Mouse (Mus musculus): ENCODE data around the gene Wdr46.
"Not testable (repeated sequence)": the region's sequence is repeated elsewhere in the genome, so short reads cannot be mapped to it uniquely, and the experiment has no call there.

Gene Wdr46

GRCm38 (mm10) chr17:33980181-33981035 is 39.9 kb downstream of the Wdr46 start:
- no peak for DNase-seq (ENCODE audit: low read depth)

DNA sequence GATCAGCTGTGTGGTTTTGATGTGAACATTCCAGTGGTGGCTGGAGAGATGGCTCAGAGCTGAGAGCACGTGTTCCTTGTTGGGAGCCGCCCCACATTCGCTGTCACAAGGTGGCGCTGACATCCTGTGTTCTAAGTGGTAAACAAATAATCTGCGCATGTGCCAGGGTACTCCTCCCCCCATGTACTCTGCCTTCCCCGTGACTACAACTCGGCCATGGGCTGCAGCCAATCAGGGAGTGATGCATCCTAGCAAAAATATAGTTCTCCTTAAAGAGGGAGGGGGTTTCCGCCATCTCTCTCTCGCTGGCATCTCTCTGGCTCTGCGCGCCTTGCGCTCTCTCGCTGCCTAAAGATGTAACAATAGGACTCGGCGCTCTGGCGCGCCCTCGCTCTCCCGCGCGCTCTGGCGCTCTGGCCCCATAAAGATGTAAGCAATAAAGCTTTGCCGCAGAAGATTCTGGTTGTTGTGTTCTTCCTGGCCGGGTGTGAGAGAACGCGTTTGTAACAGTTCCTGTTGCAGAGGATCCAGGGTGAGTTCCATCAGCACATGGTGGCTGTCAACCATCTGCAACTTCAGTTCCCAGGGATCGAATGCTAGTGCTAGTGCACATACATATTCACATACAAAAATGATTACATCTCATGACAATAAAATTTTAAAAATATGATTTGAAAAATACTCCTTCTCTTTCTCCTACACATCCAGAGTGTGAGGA is 40.9 kb downstream of the Wdr46 start:
- peak; percentile 96 for DNase-seq (ENCODE audit: low read depth)

- not testable (repeated sequence) for DNase-seq (ENCODE audit: low read depth)
Observed at GRCm38 (mm10) chr17:33982136-33982535, 41.7 kb downstream of the Wdr46 start.

DNA sequence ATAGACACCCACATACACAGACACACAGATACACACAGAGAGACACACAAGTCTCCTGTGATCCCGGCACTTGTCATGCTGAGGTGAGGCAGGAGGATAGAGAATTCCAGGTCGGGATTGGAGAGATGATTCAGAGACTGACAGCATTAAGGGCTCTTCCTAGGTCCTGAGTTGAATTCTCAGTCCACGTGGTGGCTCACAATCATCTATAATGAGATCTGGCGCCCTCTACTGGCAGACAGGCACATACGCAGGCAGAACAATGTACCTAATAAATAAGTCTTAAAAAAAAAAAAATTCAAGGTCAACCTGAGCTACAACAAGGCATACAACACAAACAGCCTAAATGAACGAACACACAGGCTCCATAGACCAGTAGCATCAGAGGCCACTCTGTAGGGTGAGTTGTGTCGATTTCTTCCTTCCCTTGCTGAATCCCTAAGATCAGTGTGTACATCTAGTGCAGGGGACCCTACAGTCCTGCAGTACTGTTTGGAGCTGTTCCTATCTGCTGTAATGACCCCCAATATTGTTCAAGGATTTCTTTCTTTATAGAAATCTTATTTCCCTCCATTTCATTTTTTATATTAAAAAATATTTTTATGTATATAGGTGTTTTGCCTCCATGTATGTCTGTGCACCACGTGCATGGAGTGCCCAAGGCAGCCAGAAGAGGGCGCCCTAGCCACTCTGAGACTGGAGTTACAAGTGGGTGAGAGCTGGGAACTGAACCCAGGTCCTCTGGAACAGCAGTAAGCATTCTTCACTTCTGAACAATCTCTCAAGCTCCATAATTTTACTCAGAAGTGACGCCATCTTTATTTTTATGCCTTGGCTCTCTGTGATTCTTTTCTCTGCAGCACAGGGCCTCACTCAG is 51.6 kb downstream of the Wdr46 start:
- DNase-seq (ENCODE audit: low read depth): no peak

DNA sequence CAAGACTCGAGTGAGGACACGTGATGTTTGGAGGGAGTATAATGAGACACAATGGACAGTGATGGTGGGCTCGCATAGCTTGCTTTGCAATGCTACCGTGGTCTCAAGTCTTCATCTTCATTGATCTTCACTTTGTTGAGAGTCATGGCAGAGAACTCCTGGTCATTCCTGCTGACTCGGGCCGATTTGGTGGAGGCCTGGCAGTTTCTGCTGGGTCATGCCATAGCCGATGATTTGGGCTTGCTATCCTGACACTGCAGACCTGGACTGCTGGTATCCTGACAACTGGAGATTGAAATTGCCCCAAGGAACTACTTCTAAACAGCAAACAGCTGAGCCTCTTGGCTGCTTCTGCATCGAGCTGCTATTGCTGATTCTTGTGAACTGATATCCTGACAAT is 54.5 kb downstream of the Wdr46 start:
- DNase-seq (ENCODE audit: low read depth): no peak

GRCm38 (mm10) chr17:33995651-33996050 is 55.2 kb downstream of the Wdr46 start:
- no peak for DNase-seq (ENCODE audit: low read depth)

DNA sequence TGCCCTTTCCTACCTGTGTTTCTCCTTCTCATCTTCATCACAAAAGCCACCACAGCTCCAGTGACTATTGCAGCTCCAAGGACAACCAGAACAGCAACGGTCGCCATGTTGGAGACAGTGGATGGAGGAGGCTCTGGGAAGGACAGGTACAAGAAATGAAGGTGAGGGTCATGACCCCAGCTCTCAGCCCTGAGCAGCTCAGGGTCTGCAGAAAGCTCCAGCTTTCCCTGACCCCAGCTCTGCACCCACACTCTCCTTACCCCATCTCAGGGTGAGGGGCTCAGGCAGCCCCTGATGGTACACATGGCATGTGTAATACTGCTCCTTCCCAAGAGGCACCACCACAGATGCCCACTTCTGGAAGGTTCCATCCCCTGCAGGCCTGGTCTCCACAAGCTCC is 56.6 kb downstream of the Wdr46 start:
- DNase-seq (ENCODE audit: low read depth): not testable (repeated sequence)

DNA sequence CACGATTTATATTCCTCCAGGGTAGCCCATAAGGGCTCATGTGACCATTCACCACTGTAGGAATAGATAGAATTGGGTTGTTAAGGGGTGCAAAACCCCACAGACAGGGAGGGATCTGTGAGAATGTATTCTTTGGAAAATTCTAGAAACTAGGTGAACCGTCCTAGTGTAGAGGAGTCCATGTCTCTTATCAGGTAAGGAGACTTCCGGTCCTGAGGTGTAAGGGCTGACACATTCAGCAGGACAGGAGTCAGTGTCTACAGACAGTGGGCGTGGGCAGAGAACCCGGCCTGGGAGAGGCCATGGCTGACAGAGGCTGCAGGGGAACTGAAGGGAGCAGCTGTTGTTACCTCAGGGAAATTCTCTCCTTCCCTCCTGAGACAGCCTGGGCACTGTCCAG is 58.2 kb downstream of the Wdr46 start:
- not testable (repeated sequence) for DNase-seq (ENCODE audit: low read depth)

Data from fibroblast of lung, adult 2 months (primary cell).